Comparison of ENCODE assay signal across 9 mouse cellular contexts in genomic region chr2:179571175-179571769, GRCm38 (mm10).
DNase-seq lines count a peak whose midpoint lies in the region; ATAC-seq and TF ChIP-seq lines count a peak whose summit lies in the region.
"Had no signal": no experiment of that assay in that cellular context is flagged by ENCODE, and none has a peak within 500 bp of the region (broad histone marks: within the 10 kb centered on the region; RNA-seq: fewer than 3 reads in every experiment).

No protein-coding gene starts in this region.

- H3K4me2 ChIP-seq in hindbrain, embryonic 11.5 days (replicated peaks; ENCODE audit: low read depth, low read length): no peak overlapping the region
- H3K4me2 ChIP-seq in midbrain, embryonic 16.5 days (ENCODE audit: low read length): no peak overlapping the region
- H3K4me2 ChIP-seq in liver, embryonic 11.5 days: no peak overlapping the region
- H3K4me2 ChIP-seq: embryonic facial prominence, embryonic 13.5 days had no signal

- peaks cover 10 to 42% of the 10 kb centered on the region in 2 experiments for H3K4me1 ChIP-seq in ES-E14 (ENCODE audit: control insufficient read depth in 2 of 2, insufficient read depth in 2 of 2, low read length in 2 of 2, poor library complexity in 1 of 2)
- peaks cover 7% of the 10 kb centered on the region; the same call in 1 of the 2 replicates for H3K4me1 ChIP-seq in hindbrain, embryonic 11.5 days (replicated peaks; ENCODE audit: control insufficient read depth, insufficient read depth, low read length)
- H3K4me1 ChIP-seq in midbrain, embryonic 16.5 days (ENCODE audit: control insufficient read depth, insufficient read depth, low read length): peaks cover 3% of the 10 kb centered on the region
- H3K4me1 ChIP-seq in liver, embryonic 11.5 days (replicated peaks; ENCODE audit: control insufficient read depth, insufficient read depth, low read length): no peaks in the 10 kb centered on the region

- peak; percentile 76 for DNase-seq in ES-E14 (ENCODE audit: low read depth, low spot score)
- peak; percentile 92 for DNase-seq in ZHBTc4 (ENCODE audit: low read depth, low spot score)
- peak; percentile 36 for DNase-seq in hindbrain, embryonic 11.5 days (ENCODE audit: low spot score)
- no peak for DNase-seq in liver, embryonic 11.5 days (ENCODE audit: low spot score)
- DNase-seq in left cerebral cortex, postnatal 14 days (ENCODE audit: low spot score in 2 of 2): no peak

- ATAC-seq in hindbrain, embryonic 11.5 days (ENCODE audit: low FRiP score): peak; percentile 76
- peak; percentile 26; the same call in 1 of the 2 replicates for ATAC-seq in midbrain, embryonic 16.5 days
- ATAC-seq in liver, embryonic 11.5 days (replicated peaks; ENCODE audit: low FRiP score): no peak
- ATAC-seq in megakaryocyte progenitor cell, adult 5-6 weeks (replicated peaks; ENCODE audit: poor library complexity): no peak

- no peaks in the 10 kb centered on the region for H3K9me3 ChIP-seq in ES-E14 (ENCODE audit: control insufficient read depth, insufficient read depth, low read depth, low read length)
- no peaks in the 10 kb centered on the region for H3K9me3 ChIP-seq in hindbrain, embryonic 11.5 days (ENCODE audit: control insufficient read depth, low read length)
- no peaks in the 10 kb centered on the region; the same call in 1 of the 2 replicates for H3K9me3 ChIP-seq in midbrain, embryonic 16.5 days (replicated peaks; ENCODE audit: control insufficient read depth, low read length, poor library complexity, severe bottlenecking)
- no peaks in the 10 kb centered on the region for H3K9me3 ChIP-seq in liver, embryonic 11.5 days (ENCODE audit: control insufficient read depth, low read length)
- H3K9me3 ChIP-seq: embryonic facial prominence, embryonic 13.5 days had no signal

- H3K9ac ChIP-seq in ES-E14 (ENCODE audit: insufficient read depth, low read depth, low read length, poor library complexity, severe bottlenecking): no peak overlapping the region
- H3K9ac ChIP-seq in hindbrain, embryonic 11.5 days (ENCODE audit: low read depth, low read length): no peak overlapping the region
- H3K9ac ChIP-seq in midbrain, embryonic 16.5 days (ENCODE audit: low read depth, low read length): no peak overlapping the region
- H3K9ac ChIP-seq in liver, embryonic 11.5 days (ENCODE audit: low read depth, low read length): no peak overlapping the region
- H3K9ac ChIP-seq: embryonic facial prominence, embryonic 13.5 days had no signal

- in situ Hi-C loops in ES-E14 (cut with MboI; ENCODE audit: low sequenced_read_pairs in 2 of 2, unreplicated experiment in 2 of 2): no loop called here

- 18% methylated on average over 6 of the region's 6 CpGs for WGBS in hindbrain, embryonic 11.5 days
- 23% methylated on average over 6 of the region's 6 CpGs for WGBS in midbrain, embryonic 16.5 days
- WGBS in liver, embryonic 11.5 days: 32% methylated on average over 6 of the region's 6 CpGs

- intact Hi-C loops in left cerebral cortex, postnatal 14 days (cut with DNase I): no loop called here

- no peak overlapping the region for H3K4me3 ChIP-seq in ES-E14 (ENCODE audit: insufficient read depth in 1 of 2, low read depth in 1 of 2, low read length in 2 of 2, poor library complexity in 1 of 2, severe bottlenecking in 1 of 2)
- no peak overlapping the region for H3K4me3 ChIP-seq in hindbrain, embryonic 11.5 days (ENCODE audit: low read depth, low read length)
- H3K4me3 ChIP-seq in midbrain, embryonic 16.5 days (ENCODE audit: low read depth, low read length): no peak overlapping the region
- H3K4me3 ChIP-seq in liver, embryonic 11.5 days (ENCODE audit: low read depth, low read length): no peak overlapping the region
- H3K4me3 ChIP-seq: embryonic facial prominence, embryonic 13.5 days; myocyte had no signal

- peak overlapping the region; percentile 74 for H3K27ac ChIP-seq in ES-E14 (ENCODE audit: insufficient read depth, low read depth, low read length, poor library complexity, severe bottlenecking)
- H3K27ac ChIP-seq in hindbrain, embryonic 11.5 days (ENCODE audit: low read depth, low read length): no peak overlapping the region
- H3K27ac ChIP-seq in midbrain, embryonic 16.5 days (ENCODE audit: low read length): no peak overlapping the region
- H3K27ac ChIP-seq in liver, embryonic 11.5 days (ENCODE audit: low read depth, low read length): no peak overlapping the region
- H3K27ac ChIP-seq: embryonic facial prominence, embryonic 13.5 days had no signal

- no peaks in the 10 kb centered on the region for H3K27me3 ChIP-seq in hindbrain, embryonic 11.5 days (ENCODE audit: control insufficient read depth, insufficient read depth, low read length)
- H3K27me3 ChIP-seq in midbrain, embryonic 16.5 days (ENCODE audit: control insufficient read depth, insufficient read depth, low read depth, low read length): no peaks in the 10 kb centered on the region
- no peaks in the 10 kb centered on the region for H3K27me3 ChIP-seq in liver, embryonic 11.5 days (replicated peaks; ENCODE audit: control insufficient read depth, insufficient read depth, low read length)

- no peaks in the 10 kb centered on the region for H3K36me3 ChIP-seq in ES-E14 (ENCODE audit: control insufficient read depth, insufficient read depth, low read length, poor library complexity, severe bottlenecking)
- no peaks in the 10 kb centered on the region for H3K36me3 ChIP-seq in hindbrain, embryonic 11.5 days (ENCODE audit: control insufficient read depth, insufficient read depth, low read length)
- H3K36me3 ChIP-seq in midbrain, embryonic 16.5 days (ENCODE audit: control insufficient read depth, insufficient read depth, low read length): no peaks in the 10 kb centered on the region
- no peaks in the 10 kb centered on the region for H3K36me3 ChIP-seq in liver, embryonic 11.5 days (ENCODE audit: control insufficient read depth, insufficient read depth, low read length)
- H3K36me3 ChIP-seq: embryonic facial prominence, embryonic 13.5 days had no signal

TF ChIP-seq in ES-E14, 5 proteins besides CTCF, POLR2A, EP300 and RAD21:
- TF ChIP-seq CHD2 (IDR thresholded peaks at IDR 0.05; ENCODE audit: low read depth, low read length): peak; percentile 70
- no peak for TF ChIP-seq ZNF384 (IDR thresholded peaks at IDR 0.05; ENCODE audit: low read depth, low read length)
- peak; percentile 12; the same call in 1 of the 2 replicates for TF ChIP-seq ZC3H11A (IDR thresholded peaks at IDR 0.05; ENCODE audit: borderline replicate concordance, low read depth, low read length)
- TF ChIP-seq HCFC1 (IDR thresholded peaks at IDR 0.05; ENCODE audit: borderline replicate concordance, insufficient read depth, low read length): no peak
- no peak for TF ChIP-seq MAFK (IDR thresholded peaks at IDR 0.05; ENCODE audit: insufficient read depth, low read depth, low read length)

Comparison
In these comparisons a context has a peak if more than half of its experiments do, and no peak if none do; other contexts are left out.
1. DNase-seq: peak in ES-E14 (single experiment), ZHBTc4 (single experiment) and hindbrain, embryonic 11.5 days (single experiment); none in liver, embryonic 11.5 days (single experiment) and left cerebral cortex, postnatal 14 days (0 of 2).
2. ATAC-seq: peak in hindbrain, embryonic 11.5 days (single experiment) and midbrain, embryonic 16.5 days (single experiment); none in liver, embryonic 11.5 days (single experiment) and megakaryocyte progenitor cell, adult 5-6 weeks (single experiment).